Mouse (Mus musculus): ENCODE results near the gene Nup98.

Gene Nup98

GRCm38 (mm10) chr7:102116579-102117331 lies 93.2 kb downstream of the Nup98 start, which contains the start of gene Chrna10:
Gene Chrna10, minus strand, starts transcription at chr7:102116828.
- DNase-seq (ENCODE audit: low spot score): no peak

- no peak for DNase-seq (ENCODE audit: low spot score)
These were observed 96.7 kb downstream of the Nup98 start for GRCm38 (mm10) chr7:102113151-102113729.

GRCm38 (mm10) chr7:102109746-102110145 lies 100.2 kb downstream of the Nup98 start:
- no peak for DNase-seq (ENCODE audit: low spot score)

DNA sequence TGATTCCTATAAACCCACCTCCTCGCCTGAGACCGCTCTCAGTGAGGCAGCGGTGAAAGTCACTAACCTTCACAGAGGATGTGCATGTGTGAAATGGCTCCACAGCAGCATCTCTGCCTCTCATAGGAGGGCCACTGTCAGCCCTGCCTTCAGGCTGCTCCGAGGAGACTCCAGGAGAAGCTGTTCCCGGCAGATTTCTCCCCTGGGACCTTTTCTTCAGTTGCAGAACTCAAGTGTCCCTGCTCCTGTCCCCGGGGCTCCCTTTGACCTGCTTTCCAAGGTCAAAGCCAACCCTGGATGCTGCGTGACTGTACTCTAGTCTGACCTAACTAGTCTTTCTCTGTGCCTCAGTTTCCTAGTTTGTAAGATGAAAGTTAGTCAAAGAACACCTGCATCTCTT lies 100.8 kb downstream of the Nup98 start, which contains the start of gene Art5:
Art5 (minus strand) TSS at position 319 of the 400 bp plus-strand sequence.
- no peak for DNase-seq (ENCODE audit: low spot score)

DNA sequence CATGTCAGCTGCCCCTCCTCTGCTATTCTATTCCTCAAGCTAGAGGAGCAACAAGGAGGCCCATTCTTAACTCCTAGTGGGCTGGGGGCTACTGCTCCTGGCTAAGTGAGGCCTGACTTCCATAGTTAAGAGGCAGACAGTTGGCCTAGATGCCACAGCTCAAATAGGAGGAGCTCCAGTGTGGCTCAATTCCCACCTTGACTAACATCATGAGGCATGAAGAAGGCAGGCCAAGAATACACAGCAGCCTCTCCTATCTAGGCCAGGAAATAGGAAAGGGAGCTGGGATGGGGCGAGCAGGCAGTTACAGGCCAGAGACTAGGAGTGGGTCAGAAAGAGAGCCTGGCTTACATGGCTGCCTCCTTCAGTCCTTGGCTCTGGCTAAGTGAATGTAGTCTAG lies 101.8 kb downstream of the Nup98 start:
- DNase-seq (ENCODE audit: low spot score): no peak

GRCm38 (mm10) chr7:102106700-102107141 lies 103.3 kb downstream of the Nup98 start:
- DNase-seq (ENCODE audit: low spot score): peak; percentile 33

DNA sequence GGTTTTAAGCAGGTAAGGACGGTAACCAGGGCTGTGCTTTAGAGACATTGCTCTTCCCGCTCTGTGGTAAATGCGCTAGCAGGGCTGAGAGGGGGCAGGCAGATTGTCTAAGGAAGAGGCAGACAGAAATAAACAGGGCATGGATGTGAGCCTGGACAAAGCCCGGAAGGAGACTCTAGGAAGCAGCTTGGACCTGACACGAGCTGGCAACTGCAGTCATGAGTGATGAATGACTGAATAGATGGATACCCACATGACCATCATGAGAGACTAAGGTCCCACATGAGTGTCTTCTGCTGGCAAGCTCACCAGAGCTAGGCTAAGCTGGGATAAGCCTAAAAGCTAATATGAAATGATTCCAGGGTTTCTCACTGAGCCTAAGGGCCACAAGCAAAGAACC lies 105.8 kb downstream of the Nup98 start:
- DNase-seq (ENCODE audit: low spot score): no peak

DNA sequence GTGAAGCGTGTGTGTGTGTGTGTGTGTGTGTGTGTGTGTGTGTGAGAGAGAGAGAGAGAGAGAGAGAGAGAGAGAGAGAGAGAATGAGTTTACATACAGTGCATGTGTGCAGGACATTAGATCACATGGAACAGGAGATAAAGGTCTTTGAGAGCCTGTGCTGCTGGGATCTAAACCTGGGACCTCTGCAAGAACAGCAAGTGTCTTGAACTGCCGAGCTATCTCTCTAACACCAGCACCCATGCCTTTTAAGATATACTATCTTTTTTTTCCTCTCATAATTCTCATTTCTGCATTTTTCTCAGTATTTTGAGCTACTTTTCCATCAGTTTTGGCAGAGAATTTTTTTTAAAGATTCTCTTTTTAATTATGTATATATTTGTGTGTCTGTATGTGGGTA lies 106.4 kb downstream of the Nup98 start:
- DNase-seq (ENCODE audit: low spot score): no peak

- DNase-seq (ENCODE audit: low spot score): no peak
These were observed 107.3 kb downstream of the Nup98 start for GRCm38 (mm10) chr7:102102696-102103095.

- DNase-seq (ENCODE audit: low spot score): peak; percentile 36
These were observed 107.7 kb downstream of the Nup98 start for GRCm38 (mm10) chr7:102102241-102102640.

- DNase-seq (ENCODE audit: low spot score): peak; percentile 29
These were observed 108.5 kb downstream of the Nup98 start, which contains the start of gene Art1 for GRCm38 (mm10) chr7:102101487-102101886. Gene Art1, plus strand, starts transcription at chr7:102101743.

- DNase-seq (ENCODE audit: low spot score): no peak
These were observed 109.1 kb downstream of the Nup98 start for GRCm38 (mm10) chr7:102100868-102101267.

DNA sequence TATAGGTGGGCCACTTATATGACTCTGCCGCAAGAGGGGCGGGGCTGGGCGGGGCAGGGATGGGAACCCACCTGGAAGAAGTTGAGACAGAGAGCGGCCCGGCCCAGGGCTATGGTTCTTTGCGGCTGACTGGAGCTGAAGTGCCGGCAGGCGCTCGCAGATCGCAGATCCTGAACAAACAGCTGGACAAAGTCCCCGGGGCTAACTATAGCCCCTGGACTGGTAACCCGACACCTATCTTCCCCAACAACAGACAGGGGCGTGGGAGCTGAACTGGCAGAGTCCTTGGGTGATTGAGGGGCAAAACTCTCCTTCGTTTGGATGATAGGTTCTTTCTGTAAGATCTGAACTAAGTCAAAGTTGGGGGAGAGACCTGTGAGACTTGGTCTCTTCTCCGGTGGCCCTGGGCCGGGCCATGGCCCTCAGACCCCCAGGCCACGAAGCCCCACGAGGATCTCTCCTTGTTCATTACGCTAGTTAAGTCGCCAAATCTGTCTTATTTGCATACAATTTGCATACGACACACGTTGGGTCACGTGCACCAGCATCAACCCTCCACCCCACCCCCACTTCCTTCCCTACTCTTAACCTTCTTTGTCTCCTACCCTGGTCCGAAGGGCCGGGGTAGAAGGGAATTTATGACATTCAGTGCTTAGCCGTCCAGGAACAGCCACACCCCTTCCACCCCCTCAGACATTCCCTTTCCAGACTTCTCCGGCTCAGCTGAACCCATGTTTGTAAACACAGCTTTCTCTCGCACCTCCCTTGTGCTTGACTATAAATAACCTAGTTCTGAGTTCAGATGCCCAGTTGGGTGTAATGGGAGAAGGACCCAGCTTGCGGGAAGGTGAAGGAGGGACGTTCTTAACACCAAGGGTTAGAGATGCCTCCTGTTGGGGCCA lies 110.0 kb downstream of the Nup98 start:
- peak; percentile 84 for DNase-seq (ENCODE audit: low spot score)

DNA sequence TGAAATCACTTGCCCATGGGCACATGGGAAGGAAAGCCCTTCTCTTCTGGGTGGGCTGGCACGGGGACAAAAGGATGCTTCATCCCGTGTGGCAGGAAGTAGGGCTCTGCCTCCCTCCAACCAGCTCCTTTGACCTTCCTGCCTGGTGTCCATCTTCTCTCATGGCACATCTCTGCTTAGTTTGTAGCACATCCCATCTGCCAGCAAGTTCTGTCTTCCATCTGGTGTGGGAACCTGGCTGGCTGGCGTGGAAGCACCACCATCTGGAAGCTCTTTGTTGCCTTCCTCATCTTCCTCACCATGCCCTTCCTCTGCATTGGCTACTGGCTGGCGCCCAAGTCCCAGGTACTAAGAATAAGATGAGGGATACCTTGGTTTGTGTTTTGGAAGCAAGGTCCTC lies 122.6 kb downstream of the Nup98 start:
- DNase-seq (ENCODE audit: low spot score): no peak

- no peak for DNase-seq (ENCODE audit: low spot score)
These were observed 125.8 kb downstream of the Nup98 start for GRCm38 (mm10) chr7:102084041-102084696.

GRCm38 (mm10) chr7:102082816-102083215 lies 127.2 kb downstream of the Nup98 start, which contains the start of gene Trpc2:
Gene Trpc2, plus strand, starts transcription at chr7:102083116.
- DNase-seq (ENCODE audit: low spot score): no peak

DNA sequence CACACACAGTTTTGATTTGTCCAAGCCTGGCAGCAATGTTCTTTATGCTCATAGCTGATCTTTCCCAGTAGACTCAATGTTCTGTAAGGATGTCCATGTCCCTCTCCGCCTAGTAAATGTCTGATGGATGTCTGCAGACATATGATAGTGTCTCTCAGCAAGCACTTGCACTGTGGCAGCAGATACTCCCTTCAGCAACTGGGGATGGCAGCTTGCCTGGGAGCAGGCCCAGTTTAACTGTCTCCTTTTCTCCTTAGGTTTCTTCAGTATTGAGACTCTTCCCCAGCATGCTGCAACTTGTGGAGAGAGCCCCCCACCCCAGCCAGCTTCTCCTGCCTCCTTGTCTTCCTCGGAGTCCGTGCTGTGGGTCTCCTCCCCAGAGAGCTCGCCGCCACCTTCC lies 128.2 kb downstream of the Nup98 start:
- no peak for DNase-seq (ENCODE audit: low spot score)

GRCm38 (mm10) chr7:102080311-102080710 lies 129.7 kb downstream of the Nup98 start:
- no peak for DNase-seq (ENCODE audit: low spot score)

DNA sequence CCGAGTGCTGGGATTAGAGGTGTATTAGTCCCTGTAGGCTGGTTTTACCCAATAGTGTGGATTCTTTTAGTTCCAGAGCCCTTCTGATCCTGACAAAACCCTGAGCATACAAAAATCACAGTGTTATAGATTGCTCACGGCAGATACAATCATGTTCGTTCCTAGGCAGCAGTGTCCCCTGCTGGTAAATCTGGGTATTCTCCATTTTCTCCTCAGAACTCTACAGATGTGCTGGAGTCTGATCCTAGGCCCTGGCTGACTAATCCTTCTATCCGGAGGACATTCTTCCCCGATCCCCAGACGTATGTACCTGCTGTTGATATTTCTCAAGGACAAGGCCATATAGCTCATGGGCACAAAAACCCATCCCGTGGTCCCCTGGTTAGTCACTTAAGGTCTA lies 131.5 kb downstream of the Nup98 start:
- peak; percentile 58 for DNase-seq (ENCODE audit: low spot score)

DNA sequence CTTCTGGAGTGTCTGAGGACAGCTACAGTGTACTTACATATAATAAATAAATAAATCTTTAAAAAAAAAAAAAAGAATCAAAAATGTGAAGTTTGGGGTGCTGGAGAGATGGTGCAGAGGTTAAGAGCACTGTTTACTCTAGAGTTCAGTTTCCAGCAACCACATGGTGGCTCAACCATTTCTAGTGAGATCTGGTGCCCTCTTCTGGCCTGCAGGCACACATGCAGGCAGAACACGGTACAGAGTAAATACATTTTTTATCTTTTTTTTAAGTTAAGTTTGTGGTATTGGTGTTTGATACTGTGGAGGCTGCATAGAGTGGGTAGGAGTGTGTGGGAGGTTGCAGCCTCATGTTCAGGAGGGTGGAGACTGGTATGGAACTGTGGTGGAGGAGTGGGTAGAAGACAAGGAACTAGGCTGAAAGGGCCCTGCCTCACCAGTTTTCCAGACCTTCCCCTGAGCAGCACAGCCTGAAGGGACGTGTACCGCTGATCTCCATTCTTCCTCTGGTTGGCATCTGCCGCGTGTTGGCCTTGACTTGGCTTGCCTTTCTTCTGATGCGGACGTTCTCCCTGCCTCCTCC lies 133.2 kb downstream of the Nup98 start:
- peak; percentile 44 for DNase-seq (ENCODE audit: low spot score)
